25 mouse cellular contexts compared by ENCODE assay signal in genomic region chr5:141952270-141952669, GRCm38 (mm10).
"Had no signal": no experiment of that assay in that cellular context is flagged by ENCODE, and none has a peak within 500 bp of the region (broad histone marks: within the 10 kb centered on the region; RNA-seq: fewer than 3 reads in every experiment).

No protein-coding gene starts in this region.

- H3K4me3 ChIP-seq: heart, adult 2 months; heart, embryonic 13.5 days; heart, embryonic 15.5 days; hindbrain, embryonic 13.5 days; hindbrain, embryonic 15.5 days; layer of hippocampus, adult 2 months; left cerebral cortex, adult 2 months; limb, embryonic 10.5 days; limb, embryonic 12.5 days; liver, embryonic 13.5 days had no signal

- H3K9ac ChIP-seq: heart, embryonic 13.5 days; heart, embryonic 15.5 days; hindbrain, embryonic 13.5 days; hindbrain, embryonic 15.5 days; limb, embryonic 12.5 days; liver, embryonic 13.5 days had no signal

- H3K4me2 ChIP-seq: heart, embryonic 11.5 days; heart, embryonic 13.5 days; heart, embryonic 15.5 days; hindbrain, embryonic 13.5 days; hindbrain, embryonic 15.5 days; limb, embryonic 12.5 days; liver, embryonic 11.5 days; liver, embryonic 13.5 days had no signal

- H3K27me3 ChIP-seq: heart, embryonic 13.5 days; heart, embryonic 15.5 days; hindbrain, embryonic 13.5 days; hindbrain, embryonic 15.5 days; limb, embryonic 12.5 days; liver, embryonic 13.5 days had no signal

- H3K9me3 ChIP-seq: heart, embryonic 13.5 days; heart, embryonic 15.5 days; hindbrain, embryonic 13.5 days; hindbrain, embryonic 15.5 days; limb, embryonic 10.5 days; limb, embryonic 12.5 days; liver, embryonic 13.5 days had no signal

- H3K36me3 ChIP-seq: heart, embryonic 13.5 days; heart, embryonic 15.5 days; hindbrain, embryonic 13.5 days; hindbrain, embryonic 15.5 days; limb, embryonic 10.5 days; limb, embryonic 12.5 days; liver, embryonic 13.5 days had no signal

- H3K4me1 ChIP-seq: heart, embryonic 13.5 days; heart, embryonic 15.5 days; hindbrain, embryonic 15.5 days; liver, embryonic 13.5 days had no signal

- ATAC-seq: hindbrain, postnatal 0 days; intestine, embryonic 16.5 days had no signal

- H3K27ac ChIP-seq: heart, adult 2 months; heart, embryonic 13.5 days; heart, embryonic 15.5 days; hindbrain, embryonic 13.5 days; hindbrain, embryonic 15.5 days; hindbrain, postnatal 0 days; layer of hippocampus, adult 2 months; left cerebral cortex, adult 2 months; limb, embryonic 10.5 days; limb, embryonic 12.5 days; liver, embryonic 13.5 days had no signal

- DNase-seq: gastrocnemius, postnatal 25 days; heart, adult 11 months; heart, adult 2 months; heart, postnatal 14 days; heart, postnatal 36 days; kidney, adult 11 months; kidney, adult 2 months; kidney, adult 9 months; kidney, postnatal 10 days; kidney, postnatal 25 days; kidney, postnatal 4 days; liver; liver, embryonic 13.5 days had no signal
